Mouse (Mus musculus) layer of hippocampus, adult 8-10 months (tissue): Measurements from ENCODE around the gene Eef1akmt1. TPM values are rescaled to one million over a fixed set of nuclear protein-coding genes. Genes with fewer than 3 reads are reported as not detected.

Experiments used
- DNase-seq, 2 experiments: peaks; one replicate each; pipeline ENCODE4 v3.0.0; 2022; ENCODE audit warnings: low spot score in 2 of 2
- total RNA-seq, 4 experiments: library from RNA; stranded (reverse); gene quantifications; 2 replicates each; pipeline ENCODE4 v1.2.4; 2022

Eef1akmt1 gene
- total RNA-seq, 4 experiments from 2014 or later = 28.5 to 34.4 (median 32.4) TPM

GRCm38 (mm10) chr14:57547062-57547461, 24.4 kb downstream of the Eef1akmt1 start:
- DNase-seq = no peak

GRCm38 (mm10) chr14:57546557-57547021, 24.8 kb downstream of the Eef1akmt1 start:
- no peak for DNase-seq

DNA sequence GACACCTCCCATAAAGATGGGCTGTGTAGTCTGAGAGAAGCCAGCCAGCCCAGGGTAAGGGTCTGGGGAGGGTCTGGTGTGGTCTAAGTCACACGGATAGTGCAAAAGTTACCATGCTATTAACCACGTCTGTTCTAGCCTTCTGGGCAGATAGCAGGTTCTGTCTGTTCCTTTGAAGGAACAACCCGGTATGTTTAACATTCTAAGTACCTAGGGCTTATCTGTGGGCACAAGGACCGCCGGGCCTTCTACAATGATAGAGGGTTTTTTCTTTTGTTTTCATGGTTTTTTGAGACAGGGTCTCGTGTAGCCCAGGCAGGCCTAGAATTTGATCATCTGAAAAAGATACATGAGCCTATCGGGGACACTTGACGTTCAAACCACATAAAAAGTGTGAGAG, 25.3 kb downstream of the Eef1akmt1 start:
- DNase-seq = no peak

- no peak for DNase-seq
Measured at GRCm38 (mm10) chr14:57545526-57545925, 25.9 kb downstream of the Eef1akmt1 start.

DNA sequence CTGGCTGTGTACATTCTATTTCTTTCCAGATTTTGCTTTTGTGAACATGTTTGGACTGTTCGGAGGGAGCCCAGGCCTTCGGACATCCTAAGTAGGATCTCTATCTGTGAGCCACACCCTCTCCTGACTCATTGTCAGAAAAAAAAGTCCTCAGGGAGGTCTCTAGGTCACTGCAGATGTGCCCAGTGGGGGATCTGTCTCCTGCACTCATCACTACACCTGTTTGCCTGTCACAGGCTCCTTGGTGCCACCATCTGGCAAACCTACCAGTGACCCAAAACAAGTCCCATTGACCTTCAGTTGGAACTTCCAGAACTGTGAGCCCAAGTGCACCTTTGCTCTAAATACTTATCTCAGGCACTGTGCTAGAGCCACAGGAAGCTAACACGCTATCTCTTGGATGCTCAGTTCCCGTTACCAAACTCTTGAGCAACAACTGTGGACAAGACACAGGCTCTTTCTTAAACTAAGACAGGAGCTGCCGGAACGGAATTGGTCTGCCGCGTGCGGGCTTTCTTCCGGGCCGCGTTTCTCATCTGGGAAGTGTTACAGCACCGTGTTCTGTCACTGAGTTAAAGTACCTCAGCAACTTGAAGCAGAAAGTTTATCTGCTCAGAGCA, 27.9 kb downstream of the Eef1akmt1 start:
- no peak for DNase-seq

DNA sequence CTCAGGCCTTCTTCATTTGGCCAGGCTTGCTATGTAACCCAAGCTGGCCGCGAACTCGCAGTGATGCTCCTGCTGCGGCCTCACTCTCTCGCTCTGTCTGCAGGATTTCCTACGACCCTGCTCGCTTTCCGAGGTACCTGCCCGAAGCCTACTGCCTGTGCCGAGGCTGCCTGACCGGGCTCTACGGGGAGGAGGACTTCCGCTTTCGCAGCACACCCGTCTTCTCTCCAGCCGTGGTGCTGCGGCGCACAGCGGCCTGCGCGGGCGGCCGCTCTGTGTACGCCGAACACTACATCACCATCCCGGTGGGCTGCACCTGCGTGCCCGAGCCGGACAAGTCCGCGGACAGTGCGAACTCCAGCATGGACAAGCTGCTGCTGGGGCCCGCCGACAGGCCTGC, 29.2 kb downstream of the Eef1akmt1 start:
- DNase-seq = no peak

DNA sequence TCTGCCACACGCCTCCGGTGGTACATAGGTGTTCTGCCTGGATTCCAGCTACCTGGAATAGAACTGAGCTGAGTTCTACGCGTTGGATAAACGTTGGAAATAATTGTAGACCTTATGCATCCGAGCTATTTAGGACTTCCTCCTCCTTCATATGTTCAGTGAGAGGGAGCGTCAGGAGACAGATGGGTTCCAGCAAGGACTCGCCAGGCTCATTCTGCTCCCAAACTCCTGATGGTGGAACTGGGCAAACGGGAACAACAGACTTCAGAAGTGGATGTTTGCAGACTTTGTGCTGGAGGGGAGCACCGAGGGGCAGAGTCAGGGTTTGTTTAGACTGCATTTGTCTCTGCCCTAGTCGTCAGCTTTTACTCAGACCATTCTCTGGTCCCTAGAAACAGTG, 30.7 kb downstream of the Eef1akmt1 start:
- DNase-seq = peak in 1 of 2 experiments; percentile 62

DNA sequence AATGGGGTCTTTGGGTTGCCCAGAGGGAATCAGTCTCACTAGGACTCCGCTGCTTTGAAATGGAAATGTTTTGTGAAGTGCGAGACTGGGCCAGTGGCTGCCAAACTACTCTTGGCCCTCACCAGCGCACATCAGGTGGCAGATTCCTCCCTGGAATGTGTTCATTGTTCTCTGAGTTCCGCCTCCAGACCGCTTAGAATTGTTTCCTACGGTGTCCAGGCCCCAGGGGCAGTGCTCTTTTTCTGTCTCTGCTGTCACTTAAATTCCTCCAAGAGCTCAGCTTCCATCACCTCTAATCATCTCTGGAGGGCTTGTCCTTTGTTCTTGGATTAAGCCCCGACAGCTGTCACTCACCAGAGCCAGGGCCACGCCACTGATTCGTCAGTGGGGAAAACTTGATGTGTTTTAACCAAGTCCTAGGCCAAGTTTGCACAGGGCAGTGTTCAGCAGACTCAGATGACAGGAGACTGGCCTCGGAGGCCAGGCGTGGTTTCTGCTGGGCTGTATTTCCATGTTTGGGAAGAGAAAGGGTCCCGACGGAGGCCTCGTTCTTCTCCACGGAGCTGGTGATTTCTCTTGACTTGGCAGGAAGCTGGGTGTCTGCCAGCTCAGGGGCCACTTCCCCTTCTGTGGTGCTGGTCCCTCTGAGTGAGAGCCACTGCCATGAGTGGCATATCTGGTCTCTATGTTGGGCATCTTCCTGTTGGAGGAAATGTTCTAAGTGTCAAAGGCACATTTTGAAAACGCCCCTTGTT, 34.0 kb downstream of the Eef1akmt1 start:
- no peak for DNase-seq

GRCm38 (mm10) chr14:57536820-57537219, 34.6 kb downstream of the Eef1akmt1 start:
- no peak for DNase-seq

GRCm38 (mm10) chr14:57535646-57536045, 35.8 kb downstream of the Eef1akmt1 start:
- no peak for DNase-seq

DNA sequence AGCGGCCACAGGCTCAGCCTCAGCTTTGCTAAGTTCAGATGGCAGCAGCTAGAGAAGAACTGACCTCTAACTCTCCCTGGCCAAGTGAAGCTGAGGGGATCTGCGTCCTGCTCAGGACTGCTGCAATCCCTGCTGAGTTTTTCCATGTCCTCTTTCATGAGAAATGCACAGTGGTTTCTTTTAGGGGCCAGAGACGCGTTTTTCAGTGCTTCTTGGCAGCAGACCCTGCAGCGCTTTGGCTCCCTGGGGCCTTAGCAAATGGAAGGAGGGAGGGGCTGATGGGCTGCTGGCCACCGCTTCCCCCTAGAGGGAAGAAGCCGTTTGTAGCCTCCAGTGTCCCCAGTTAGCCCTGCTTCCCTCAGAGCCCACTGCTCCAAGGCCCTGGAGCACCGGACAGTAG, 36.5 kb downstream of the Eef1akmt1 start:
- DNase-seq = no peak

DNA sequence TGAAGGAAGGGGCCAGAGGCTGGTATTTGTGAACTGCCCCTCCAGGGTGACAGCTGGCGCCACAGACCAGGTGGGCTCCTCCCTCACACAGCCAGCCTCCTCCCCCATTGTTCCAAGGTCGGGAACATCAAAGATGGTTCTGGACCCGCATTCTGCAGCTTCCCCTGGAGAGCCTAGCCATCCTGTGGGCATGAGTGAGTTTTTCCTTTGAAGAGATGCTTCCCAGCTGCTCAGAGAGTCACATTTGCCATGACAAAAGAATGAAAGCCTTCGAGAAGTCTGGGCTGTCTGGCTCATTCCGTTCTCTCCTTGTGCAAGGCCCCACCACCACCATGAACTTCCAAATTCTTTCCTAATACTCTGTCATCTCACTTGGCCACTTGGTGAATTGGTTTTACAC, 37.1 kb downstream of the Eef1akmt1 start:
- DNase-seq = no peak

GRCm38 (mm10) chr14:57533841-57534240, 37.6 kb downstream of the Eef1akmt1 start:
- DNase-seq = no peak

- DNase-seq = no peak
Measured at GRCm38 (mm10) chr14:57533214-57533613, 38.2 kb downstream of the Eef1akmt1 start.

- DNase-seq = no peak
Measured at GRCm38 (mm10) chr14:57532577-57532976, 38.8 kb downstream of the Eef1akmt1 start.

DNA sequence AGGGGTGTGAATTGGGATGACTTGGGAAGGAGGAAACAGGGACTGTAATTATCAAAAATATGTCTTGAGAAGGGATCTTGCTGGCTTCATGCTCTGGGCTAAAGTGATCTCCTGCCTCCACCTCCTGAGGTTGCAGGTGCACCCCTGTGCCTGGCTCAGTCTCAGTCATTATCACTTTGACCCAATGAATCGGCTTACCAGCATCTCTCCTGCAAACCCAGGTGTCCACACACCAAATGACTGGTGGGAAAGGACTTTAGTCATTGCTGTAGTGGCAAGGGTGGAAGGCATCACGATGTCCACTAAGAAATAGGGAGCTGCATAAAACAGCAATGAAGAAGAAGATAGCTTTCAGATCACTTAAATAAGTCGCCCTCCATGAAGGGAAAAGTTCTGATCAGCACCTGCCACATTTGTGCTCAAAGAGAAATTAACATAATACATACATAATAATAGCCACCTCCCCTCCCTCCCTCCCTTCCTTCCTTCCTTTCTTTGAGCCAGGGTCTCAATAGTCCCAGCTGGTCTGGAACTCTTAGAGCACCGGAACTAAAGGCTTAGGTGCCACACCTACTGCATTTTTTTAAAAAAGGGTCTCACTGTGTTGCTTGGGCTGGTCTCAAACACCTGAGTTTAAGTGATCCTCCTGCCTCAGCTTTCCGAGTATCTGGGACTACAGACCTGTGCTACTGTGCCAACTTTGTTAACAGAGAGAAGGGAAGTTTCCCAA, 41.5 kb downstream of the Eef1akmt1 start:
- no peak for DNase-seq

DNA sequence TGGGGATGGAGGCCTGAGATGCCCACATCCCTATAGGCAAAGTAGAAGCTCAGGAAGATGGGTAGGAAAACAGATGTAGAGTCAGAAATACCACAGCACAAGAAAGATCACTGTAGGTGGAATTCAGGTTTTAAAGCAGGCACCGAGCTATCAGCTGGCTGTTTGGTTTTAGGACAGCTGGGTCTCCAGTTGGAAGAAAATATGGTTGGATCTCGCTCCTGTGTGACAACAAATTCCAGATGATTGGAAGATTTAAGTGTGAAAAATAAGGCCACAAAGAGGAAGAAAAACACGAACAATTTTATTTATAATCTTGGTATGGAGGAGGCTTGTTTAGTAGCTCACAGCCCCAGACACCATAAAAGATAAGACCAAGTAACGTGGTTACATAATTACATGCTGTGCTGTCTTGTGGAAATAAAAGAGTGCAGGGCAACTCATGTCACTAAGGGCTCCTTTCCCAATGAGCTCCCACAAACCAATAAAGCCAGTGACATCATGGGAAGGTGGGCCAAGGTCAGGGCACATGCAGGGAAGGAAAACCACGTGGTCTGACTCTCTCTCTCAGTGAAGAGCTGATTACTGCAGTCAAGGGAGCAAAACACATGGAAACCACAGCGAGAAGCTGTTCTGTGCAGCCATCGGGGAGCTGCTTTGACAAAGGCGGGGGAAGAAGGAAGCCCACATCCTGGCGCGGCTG, 42.2 kb downstream of the Eef1akmt1 start:
- DNase-seq = peak in 1 of 2 experiments; percentile 57

DNA sequence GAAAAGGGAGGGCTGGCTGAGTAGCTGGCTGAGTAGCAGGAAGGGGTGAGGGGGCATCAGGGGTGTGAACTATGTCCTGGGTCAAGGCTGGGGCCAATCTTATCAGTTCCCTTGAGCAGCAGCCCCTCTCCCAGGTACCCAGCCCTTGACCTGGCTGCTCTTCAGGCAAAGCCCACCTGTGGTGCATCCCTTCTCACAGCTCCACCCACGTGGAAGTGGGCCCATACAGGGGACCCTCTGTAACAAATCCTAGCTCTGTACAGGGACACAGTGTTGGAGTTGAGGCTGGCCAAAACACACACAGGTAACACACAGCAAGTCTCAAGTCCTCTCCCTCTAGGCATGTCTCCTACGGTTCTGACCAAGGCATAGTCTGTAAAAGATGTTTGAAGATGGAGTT, 43.8 kb downstream of the Eef1akmt1 start:
- no peak for DNase-seq

DNA sequence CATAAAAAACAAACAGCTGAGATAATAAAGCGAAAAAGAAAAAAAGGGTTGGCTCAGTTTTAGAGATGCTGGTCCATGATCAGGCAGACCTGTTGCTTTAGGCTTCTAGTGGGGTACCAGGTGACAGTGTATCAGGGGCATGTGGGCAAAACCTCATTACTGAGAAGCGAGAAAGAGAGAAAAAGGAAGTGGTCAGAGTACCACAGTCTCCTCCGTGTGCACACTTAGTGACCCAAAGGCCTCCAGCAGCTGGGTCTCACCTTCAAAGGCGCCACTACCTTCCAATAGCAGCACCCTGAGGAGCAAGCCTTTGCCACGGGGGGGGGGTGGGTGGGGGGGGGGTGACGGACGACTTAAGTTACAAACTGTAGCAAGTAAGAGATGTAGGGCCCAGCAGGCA, 44.3 kb downstream of the Eef1akmt1 start:
- DNase-seq = no peak

DNA sequence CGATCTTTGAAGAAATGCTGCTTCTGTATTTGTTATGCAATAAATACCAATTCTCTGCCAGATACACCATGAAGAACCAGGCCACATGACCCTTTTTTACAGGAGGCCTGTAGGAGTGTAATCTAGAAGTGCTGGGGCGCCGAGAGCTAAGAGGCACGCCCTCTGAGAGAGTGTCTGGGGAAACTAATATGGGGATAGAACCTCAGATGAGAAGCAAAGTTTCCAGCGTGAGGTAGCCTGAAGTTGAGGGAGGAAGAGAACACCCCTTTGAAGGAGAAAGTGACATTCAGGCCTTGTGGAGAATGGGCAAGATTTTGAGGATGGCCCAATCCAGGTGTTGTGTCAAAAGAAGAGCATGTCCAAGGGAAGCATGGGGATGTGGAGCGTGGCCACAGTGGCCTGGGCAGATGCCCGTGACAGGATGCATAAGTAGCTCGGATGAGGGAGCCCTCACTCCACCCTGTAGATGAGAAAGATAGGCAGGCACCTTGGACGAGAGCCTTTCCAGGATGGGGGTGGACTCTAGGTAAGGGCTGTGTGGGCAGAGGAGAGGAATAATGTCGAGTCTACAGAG, 45.3 kb downstream of the Eef1akmt1 start:
- no peak for DNase-seq

GRCm38 (mm10) chr14:57525388-57526049, 45.9 kb downstream of the Eef1akmt1 start:
- DNase-seq = peak; percentile 70 to 77
